Mouse (Mus musculus) natural killer cell, adult 2 months (primary cell): ENCODE data around the gene Tlcd1.

ENCODE experiments used
- DNase-seq, 2 experiments: peaks; one replicate each; pipeline ENCODE4 v3.0.0; 2022; ENCODE audit warnings: low spot score in 2 of 2

Tlcd1 gene

GRCm38 (mm10) chr11:78161169-78161568 lies 15.3 kb upstream of the Tlcd1 start:
- DNase-seq: no peak

GRCm38 (mm10) chr11:78161968-78162367 lies 14.5 kb upstream of the Tlcd1 start:
- no peak for DNase-seq

- DNase-seq: no peak
Measured at GRCm38 (mm10) chr11:78162504-78162903, 14.0 kb upstream of the Tlcd1 start.

GRCm38 (mm10) chr11:78163045-78163444 lies 13.5 kb upstream of the Tlcd1 start:
- DNase-seq: no peak

GRCm38 (mm10) chr11:78163681-78164603 lies 12.6 kb upstream of the Tlcd1 start:
- peak in 1 of 2 experiments; percentile 15 for DNase-seq

- DNase-seq: no peak
Measured at GRCm38 (mm10) chr11:78164604-78164923, 11.9 kb upstream of the Tlcd1 start.

GRCm38 (mm10) chr11:78164924-78165760 lies 11.4 kb upstream of the Tlcd1 start, which contains the start of gene Traf4:
TSS of gene Traf4 (minus strand) at chr11:78165589.
- DNase-seq: peak; percentile 60 to 70

GRCm38 (mm10) chr11:78165761-78166109 lies 10.8 kb upstream of the Tlcd1 start:
- no peak for DNase-seq

GRCm38 (mm10) chr11:78166161-78166560 lies 10.3 kb upstream of the Tlcd1 start:
- DNase-seq: no peak

GRCm38 (mm10) chr11:78166640-78167039 lies 9.9 kb upstream of the Tlcd1 start:
- no peak for DNase-seq

- DNase-seq: no peak
Measured at GRCm38 (mm10) chr11:78167257-78167959, 9.1 kb upstream of the Tlcd1 start.

GRCm38 (mm10) chr11:78168541-78169468 lies 7.7 kb upstream of the Tlcd1 start:
- DNase-seq: peak in 1 of 2 experiments; percentile 65

- no peak for DNase-seq
Measured at GRCm38 (mm10) chr11:78170306-78170705, 6.2 kb upstream of the Tlcd1 start.

GRCm38 (mm10) chr11:78171328-78171727 lies 5.2 kb upstream of the Tlcd1 start:
- no peak for DNase-seq

- peak in 1 of 2 experiments; percentile 21 for DNase-seq
Measured at GRCm38 (mm10) chr11:78172034-78172747, 4.3 kb upstream of the Tlcd1 start.

- DNase-seq: no peak
Measured at GRCm38 (mm10) chr11:78172748-78173383, 3.6 kb upstream of the Tlcd1 start.

- no peak for DNase-seq
Measured at GRCm38 (mm10) chr11:78174506-78174905, 2.0 kb upstream of the Tlcd1 start.

GRCm38 (mm10) chr11:78175771-78176401 lies 625 bp upstream of the Tlcd1 start:
- no peak for DNase-seq

- DNase-seq: peak; percentile 60 to 72
Measured at GRCm38 (mm10) chr11:78176905-78177331, 407 bp downstream of the Tlcd1 start.
